Mouse (Mus musculus) cerebellum, adult 18-20 months (tissue): ENCODE measurements around the gene Tbx6.

ENCODE experiments used
- DNase-seq, 2 experiments: peaks; one replicate each; pipeline ENCODE4 v3.0.0; 2021

Gene Tbx6

GRCm38 (mm10) chr7:126780971-126781635, at the start of gene Tbx6:
TSS of gene Tbx6 (plus strand) at chr7:126781483.
- DNase-seq: peak in 1 of 2 experiments; percentile 49

GRCm38 (mm10) chr7:126736122-126736521, 45.2 kb upstream of the Tbx6 start:
- DNase-seq: no peak

- DNase-seq: no peak
Observed at GRCm38 (mm10) chr7:126739551-126739950, 41.7 kb upstream of the Tbx6 start.

GRCm38 (mm10) chr7:126740132-126740735, 41.0 kb upstream of the Tbx6 start:
- DNase-seq: no peak

GRCm38 (mm10) chr7:126740977-126741376, 40.3 kb upstream of the Tbx6 start:
- DNase-seq: no peak

- no peak for DNase-seq
Observed at GRCm38 (mm10) chr7:126741452-126741851, 39.8 kb upstream of the Tbx6 start.

- DNase-seq: no peak
Observed at GRCm38 (mm10) chr7:126741964-126742482, 39.3 kb upstream of the Tbx6 start.

GRCm38 (mm10) chr7:126746066-126746465, 35.2 kb upstream of the Tbx6 start:
- no peak for DNase-seq

- DNase-seq: no peak
Observed at GRCm38 (mm10) chr7:126746798-126747197, 34.5 kb upstream of the Tbx6 start.

- no peak for DNase-seq
Observed at GRCm38 (mm10) chr7:126748824-126749223, 32.5 kb upstream of the Tbx6 start.

GRCm38 (mm10) chr7:126749582-126750343, 31.5 kb upstream of the Tbx6 start:
- no peak for DNase-seq

- DNase-seq: peak; percentile 86
Observed at GRCm38 (mm10) chr7:126754866-126755265, 26.4 kb upstream of the Tbx6 start.

- DNase-seq: peak in 1 of 2 experiments; percentile 8
Observed at GRCm38 (mm10) chr7:126758539-126758938, 22.7 kb upstream of the Tbx6 start.

GRCm38 (mm10) chr7:126759050-126759671, 22.1 kb upstream of the Tbx6 start, which contains the start of gene Mapk3:
TSS of gene Mapk3 (plus strand) at chr7:126759601.
- DNase-seq: peak; percentile 87 to 95

- peak; percentile 38 to 52 for DNase-seq
Observed at GRCm38 (mm10) chr7:126759672-126760390, 21.5 kb upstream of the Tbx6 start.

GRCm38 (mm10) chr7:126760391-126760802, 20.9 kb upstream of the Tbx6 start:
- peak; percentile 71 to 75 for DNase-seq

- DNase-seq: peak in 1 of 2 experiments; percentile 11
Observed at GRCm38 (mm10) chr7:126760956-126761355, 20.3 kb upstream of the Tbx6 start.

- DNase-seq: no peak
Observed at GRCm38 (mm10) chr7:126761529-126762067, 19.7 kb upstream of the Tbx6 start.

- peak in 1 of 2 experiments; percentile 8 for DNase-seq
Observed at GRCm38 (mm10) chr7:126762471-126763008, 18.7 kb upstream of the Tbx6 start.

GRCm38 (mm10) chr7:126765540-126765939, 15.7 kb upstream of the Tbx6 start:
- no peak for DNase-seq

GRCm38 (mm10) chr7:126766201-126766600, 15.1 kb upstream of the Tbx6 start, which contains the start of gene Gdpd3:
TSS of gene Gdpd3 (plus strand) at chr7:126766334.
- DNase-seq: peak in 1 of 2 experiments; percentile 4

GRCm38 (mm10) chr7:126767001-126767400, 14.3 kb upstream of the Tbx6 start:
- no peak for DNase-seq
